Mouse (Mus musculus): Measurements from ENCODE around the gene Stxbp4. TPM values are rescaled to one million over a fixed set of nuclear protein-coding genes. Genes with fewer than 3 reads are reported as not detected.

The Stxbp4 gene
- 1 to 10 TPM; 5.1 to 6.3 (median 5.3) TPM for total RNA-seq (2022)

GRCm38 (mm10) chr11:90637440-90638311 lies at the start of gene Stxbp4, which contains the start of gene Cox11:
Gene Stxbp4 (minus strand): TSS chr11:90638084.
Gene Cox11 (plus strand): TSS chr11:90638173.
- peak; percentile 91 for DNase-seq (ENCODE audit: low spot score)

GRCm38 (mm10) chr11:90687040-90687439 lies 49.2 kb upstream of the Stxbp4 start:
- DNase-seq (ENCODE audit: low spot score): peak; percentile 4

GRCm38 (mm10) chr11:90686287-90687025 lies 48.6 kb upstream of the Stxbp4 start:
- no peak for DNase-seq (ENCODE audit: low spot score)

- no peak for DNase-seq (ENCODE audit: low spot score)
These were observed 47.3 kb upstream of the Stxbp4 start for GRCm38 (mm10) chr11:90685196-90685595.

GRCm38 (mm10) chr11:90684765-90685164 lies 46.9 kb upstream of the Stxbp4 start:
- no peak for DNase-seq (ENCODE audit: low spot score)

GRCm38 (mm10) chr11:90681171-90681570 lies 43.3 kb upstream of the Stxbp4 start:
- DNase-seq (ENCODE audit: low spot score): no peak

GRCm38 (mm10) chr11:90678582-90678981 lies 40.7 kb upstream of the Stxbp4 start:
- no peak for DNase-seq (ENCODE audit: low spot score)

- DNase-seq (ENCODE audit: low spot score): no peak
These were observed 39.9 kb upstream of the Stxbp4 start for GRCm38 (mm10) chr11:90677771-90678288.

- no peak for DNase-seq (ENCODE audit: low spot score)
These were observed 39.1 kb upstream of the Stxbp4 start for GRCm38 (mm10) chr11:90677027-90677426.

- DNase-seq (ENCODE audit: low spot score): no peak
These were observed 37.7 kb upstream of the Stxbp4 start for GRCm38 (mm10) chr11:90675479-90676110.

- no peak for DNase-seq (ENCODE audit: low spot score)
These were observed 29.4 kb upstream of the Stxbp4 start for GRCm38 (mm10) chr11:90667325-90667724.

DNA sequence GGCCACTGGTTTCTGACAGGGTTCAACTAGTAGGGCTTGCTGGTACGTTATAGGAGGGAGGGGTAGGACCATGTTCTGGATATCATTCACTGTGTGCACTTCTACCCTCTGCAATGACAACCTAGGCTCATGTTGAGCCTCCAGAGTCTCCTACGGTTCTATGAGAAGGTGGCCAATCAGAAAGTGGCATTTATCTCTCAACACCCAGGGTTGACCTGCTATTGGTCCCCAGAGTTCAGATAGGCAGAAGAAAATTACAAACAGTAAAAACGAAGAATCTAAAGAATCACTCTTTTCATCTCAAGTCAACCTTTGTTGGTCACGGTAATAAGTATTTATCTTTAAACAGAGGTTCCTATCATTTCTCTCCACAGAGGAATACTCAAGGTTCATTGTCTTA lies 29.0 kb upstream of the Stxbp4 start:
- no peak for DNase-seq (ENCODE audit: low spot score)

- no peak for DNase-seq (ENCODE audit: low spot score)
These were observed 28.4 kb upstream of the Stxbp4 start for GRCm38 (mm10) chr11:90666144-90666757.

DNA sequence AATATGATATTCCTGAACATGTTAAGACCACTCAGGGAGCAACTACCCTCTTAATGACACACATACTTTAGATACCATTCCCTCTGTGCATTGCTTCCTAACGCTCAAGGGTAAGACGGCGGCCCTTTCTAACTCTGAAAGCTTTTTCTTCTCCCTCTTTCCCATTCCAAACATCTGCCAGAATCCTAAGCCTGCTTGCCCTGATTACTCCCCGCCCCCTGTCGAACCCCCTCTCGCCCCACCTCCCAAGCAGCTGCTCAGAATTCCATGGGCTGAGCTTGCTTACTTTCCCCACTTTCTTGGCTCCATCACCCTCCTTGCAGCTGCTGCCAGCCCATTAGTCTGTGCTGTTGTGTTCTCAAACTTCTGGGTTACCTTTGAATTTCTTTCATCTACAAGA lies 27.3 kb upstream of the Stxbp4 start:
- no peak for DNase-seq (ENCODE audit: low spot score)

- DNase-seq (ENCODE audit: low spot score): no peak
These were observed 26.6 kb upstream of the Stxbp4 start for GRCm38 (mm10) chr11:90664345-90664986.

- no peak for DNase-seq (ENCODE audit: low spot score)
These were observed 25.9 kb upstream of the Stxbp4 start for GRCm38 (mm10) chr11:90663618-90664297.

DNA sequence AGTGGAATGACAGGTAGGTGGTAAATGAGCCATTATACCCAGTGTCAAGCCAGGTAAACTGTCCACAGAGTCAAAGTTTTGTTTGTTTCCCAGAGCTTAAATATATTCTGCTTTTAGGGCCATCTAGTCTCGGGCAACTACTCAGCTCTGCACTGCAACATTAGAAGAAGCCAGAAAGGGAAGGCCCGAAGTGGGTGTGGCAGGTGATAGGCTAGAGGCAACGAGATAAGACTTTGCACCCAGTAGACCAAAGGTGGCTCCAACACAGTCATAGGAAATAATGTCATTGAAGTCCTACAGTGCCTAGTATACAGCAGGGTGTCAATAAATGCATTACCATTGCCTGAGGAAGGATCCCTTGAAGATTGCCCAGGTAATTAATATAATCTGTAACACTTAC lies 25.2 kb upstream of the Stxbp4 start:
- DNase-seq (ENCODE audit: low spot score): no peak

DNA sequence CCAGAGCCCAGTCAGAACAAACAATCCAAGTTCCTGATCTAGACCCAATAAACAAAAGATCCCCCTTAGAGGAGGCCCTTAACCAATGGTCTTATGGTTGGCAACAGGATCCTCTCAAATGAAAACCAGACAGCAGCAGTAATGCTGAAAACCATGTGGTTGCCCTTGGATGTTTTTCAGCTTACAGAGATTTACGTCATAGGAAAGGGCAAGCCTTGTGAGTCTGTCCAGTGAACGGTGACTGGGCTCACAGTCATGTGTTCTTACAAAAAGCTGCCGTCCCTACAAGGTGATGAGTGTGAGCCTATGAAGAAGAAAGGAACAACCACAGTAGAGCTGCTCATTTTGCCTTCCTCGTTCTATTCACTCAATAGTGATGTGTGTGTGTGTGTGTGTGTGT lies 22.8 kb upstream of the Stxbp4 start:
- no peak for DNase-seq (ENCODE audit: low spot score)

DNA sequence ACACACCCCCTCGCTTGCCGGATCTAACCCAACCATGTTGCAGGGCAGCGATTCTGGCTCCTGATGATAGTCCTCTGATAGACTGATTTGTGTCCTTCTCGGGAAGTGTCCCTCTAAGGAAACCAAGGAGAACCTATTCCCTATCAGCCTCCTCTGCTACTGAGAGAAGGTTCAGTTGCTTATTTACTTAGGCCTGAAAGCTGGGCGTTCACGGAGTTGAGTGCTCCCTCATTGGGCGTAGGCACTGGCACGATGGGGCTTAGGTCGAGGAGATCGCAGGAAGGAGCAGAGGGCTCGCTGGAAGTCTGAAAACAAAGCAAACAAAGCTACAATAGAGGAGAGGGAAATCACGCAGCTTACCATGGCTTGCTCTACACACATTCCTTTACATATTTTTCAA lies 19.6 kb upstream of the Stxbp4 start:
- no peak for DNase-seq (ENCODE audit: low spot score)

DNA sequence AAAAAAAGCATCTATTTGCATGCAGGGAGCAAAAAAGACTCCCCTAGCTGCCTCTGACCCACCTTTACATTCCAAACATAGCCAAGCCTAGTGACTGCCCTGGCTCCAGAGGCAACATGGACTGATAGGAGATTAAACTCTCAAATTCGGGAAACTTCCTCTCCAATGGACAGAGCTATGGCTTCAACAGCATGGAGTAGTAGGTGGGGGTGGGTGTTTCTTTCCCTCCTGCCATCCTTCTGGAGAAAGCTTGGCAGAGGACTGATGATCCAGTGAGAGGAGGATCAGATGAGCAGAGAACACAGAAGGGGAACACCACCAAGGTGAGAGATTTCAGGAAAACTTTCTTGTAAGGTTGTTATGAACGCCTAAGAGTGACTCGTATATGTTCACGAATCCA lies 14.7 kb upstream of the Stxbp4 start:
- no peak for DNase-seq (ENCODE audit: low spot score)
